8 mouse cellular contexts compared by ENCODE assay signal in the genomic region with DNA sequence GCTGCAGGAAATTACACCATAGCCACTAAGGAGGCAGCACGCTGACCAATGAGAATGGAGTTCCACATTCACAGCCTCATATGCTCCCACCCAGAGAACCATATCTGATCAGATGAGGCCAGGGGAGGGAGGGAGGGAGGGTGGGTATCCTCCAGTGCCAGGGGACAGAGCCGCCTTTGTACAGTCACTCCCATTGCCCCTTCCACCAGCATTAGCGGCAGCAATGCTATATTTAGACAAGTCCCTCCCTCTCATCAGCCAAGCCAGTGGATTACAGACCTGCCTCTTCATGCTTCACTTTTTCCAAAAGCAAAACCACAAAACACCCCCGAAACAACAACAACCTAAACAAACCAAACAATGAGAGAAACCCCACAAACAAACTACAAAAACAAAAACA. TPM values are rescaled to one million over a fixed set of nuclear protein-coding genes. Genes with fewer than 3 reads are reported as not detected.
DNase-seq lines count a peak whose midpoint lies in the region; ATAC-seq and TF ChIP-seq lines count a peak whose summit lies in the region.
"Had no signal": no experiment of that assay in that cellular context is flagged by ENCODE, and none has a peak within 500 bp of the region (broad histone marks: within the 10 kb centered on the region; RNA-seq: fewer than 3 reads in every experiment).

No protein-coding gene starts in this region.

- H3K4me1 ChIP-seq in embryonic facial prominence, embryonic 14.5 days (ENCODE audit: control insufficient read depth, insufficient read depth, low read length), result 0 out of 2 replicates have a peak, but pooled peaks cover 7% of the 10 kb centered on the region
- peaks cover 40% of the 10 kb centered on the region for H3K4me1 ChIP-seq in heart, embryonic 12.5 days (replicated peaks)
- H3K4me1 ChIP-seq in midbrain, embryonic 13.5 days (replicated peaks), result peaks cover 14% of the 10 kb centered on the region; the same call in 1 of the 2 replicates

- no peaks in the 10 kb centered on the region for H3K36me3 ChIP-seq in embryonic facial prominence, embryonic 14.5 days (ENCODE audit: control insufficient read depth, insufficient read depth, low read length)
- no peaks in the 10 kb centered on the region for H3K36me3 ChIP-seq in heart, embryonic 12.5 days
- H3K36me3 ChIP-seq in midbrain, embryonic 13.5 days, result no peaks in the 10 kb centered on the region

- intact Hi-C loops in left cerebral cortex, adult 2 months (cut with DNase I), result no loop called here

- H3K9me3 ChIP-seq in embryonic facial prominence, embryonic 14.5 days (ENCODE audit: control insufficient read depth, low read length), result no peaks in the 10 kb centered on the region
- H3K9me3 ChIP-seq in heart, embryonic 12.5 days (replicated peaks), result no peaks in the 10 kb centered on the region
- no peaks in the 10 kb centered on the region for H3K9me3 ChIP-seq in midbrain, embryonic 13.5 days

- H3K9ac ChIP-seq in embryonic facial prominence, embryonic 14.5 days (ENCODE audit: low read depth, low read length), result no peak overlapping the region
- no peak overlapping the region for H3K9ac ChIP-seq in heart, embryonic 12.5 days
- H3K9ac ChIP-seq in midbrain, embryonic 13.5 days (replicated peaks), result no peak overlapping the region

- no peak for TF ChIP-seq CTCF in left cerebral cortex, adult 2 months (IDR thresholded peaks at IDR 0.05)

- ATAC-seq in embryonic facial prominence, embryonic 14.5 days (ENCODE audit: low read depth), result peak; percentile 92
- ATAC-seq in heart, embryonic 12.5 days (ENCODE audit: insufficient number of reproducible peaks, low FRiP score), result peak; percentile 77
- peak; percentile 66 for ATAC-seq in midbrain, embryonic 13.5 days
- no peak for ATAC-seq in erythroid progenitor cell, adult 5-6 weeks (replicated peaks; ENCODE audit: low FRiP score, poor library complexity, severe bottlenecking)

- DNase-seq in left cerebral cortex, adult 2 months (ENCODE audit: extremely low spot score in 1 of 2, low spot score in 2 of 2), result no peak
- DNase-seq in left cerebral cortex, adult 18-20 months (ENCODE audit: low spot score in 2 of 2), result no peak
- peak; percentile 83 for DNase-seq in embryonic facial prominence, embryonic 14.5 days (ENCODE audit: low spot score)
- DNase-seq in spleen, postnatal 4 days (ENCODE audit: low spot score in 2 of 2), result no peak
- DNase-seq: thymus, postnatal 4 days had no signal

- WGBS in embryonic facial prominence, embryonic 14.5 days, result 47% methylated on average over 4 of the region's 4 CpGs
- WGBS in heart, embryonic 12.5 days, result 32% methylated on average over 4 of the region's 4 CpGs
- 70% methylated on average over 4 of the region's 4 CpGs for WGBS in midbrain, embryonic 13.5 days

- H3K27me3 ChIP-seq in embryonic facial prominence, embryonic 14.5 days (replicated peaks; ENCODE audit: control insufficient read depth, insufficient read depth, low read length), result no peaks in the 10 kb centered on the region
- no peaks in the 10 kb centered on the region for H3K27me3 ChIP-seq in heart, embryonic 12.5 days (replicated peaks)
- no peaks in the 10 kb centered on the region for H3K27me3 ChIP-seq in midbrain, embryonic 13.5 days

- H3K4me2 ChIP-seq in embryonic facial prominence, embryonic 14.5 days (ENCODE audit: low read depth, low read length), result peak overlapping the region; percentile 11; the same call in 1 of the 2 replicates
- H3K4me2 ChIP-seq in heart, embryonic 12.5 days, result peak overlapping the region; percentile 52
- H3K4me2 ChIP-seq in midbrain, embryonic 13.5 days (replicated peaks), result no peak overlapping the region

- peak overlapping the region; percentile 42; the same call in 1 of the 2 replicates for H3K27ac ChIP-seq in left cerebral cortex, adult 2 months
- H3K27ac ChIP-seq in embryonic facial prominence, embryonic 14.5 days (replicated peaks; ENCODE audit: low read depth, low read length), result peak overlapping the region; percentile 53
- peak overlapping the region; percentile 59; the same call in 1 of the 2 replicates for H3K27ac ChIP-seq in heart, embryonic 12.5 days (ENCODE audit: poor library complexity, severe bottlenecking)
- H3K27ac ChIP-seq in midbrain, embryonic 13.5 days, result no peak overlapping the region

- no peak overlapping the region for H3K4me3 ChIP-seq in left cerebral cortex, adult 2 months
- H3K4me3 ChIP-seq in embryonic facial prominence, embryonic 14.5 days (ENCODE audit: low read depth, low read length), result no peak overlapping the region
- no peak overlapping the region for H3K4me3 ChIP-seq in heart, embryonic 12.5 days
- H3K4me3 ChIP-seq in midbrain, embryonic 13.5 days (replicated peaks), result no peak overlapping the region

RNA-seq across cellular contexts. Expression of a gene that starts 30.2 kb away (rescaled TPM):
- total RNA-seq in left cerebral cortex, adult 2 months (2021), result 100 to 1,000 TPM; 130 to 137 TPM
- total RNA-seq in left cerebral cortex, adult 18-20 months (2021), result 100 to 1,000 TPM; 127 to 128 TPM
- polyA plus RNA-seq in embryonic facial prominence, embryonic 14.5 days (2014; fragmentation: Nextera tagmentation; extraction: Ambion mirVana), result 54.6 and 62.0 TPM in 2 replicates
- polyA plus RNA-seq in heart, embryonic 12.5 days (2016; fragmentation: Nextera tagmentation; extraction: Ambion mirVana), result 34.8 and 39.4 TPM in 2 replicates
- 6.4 and 6.8 TPM in 2 replicates for polyA plus RNA-seq in midbrain, embryonic 13.5 days (2015; fragmentation: Nextera tagmentation; extraction: Ambion mirVana)
- total RNA-seq in erythroid progenitor cell, adult 5-6 weeks (2015; ENCODE audit: low replicate concordance), result not detected in 2 replicates
- total RNA-seq in erythroid progenitor cell, adult 5-6 weeks (2017; ENCODE audit: low replicate concordance), result 2.3 TPM in 1 of 2 replicates, not detected in the other

Comparison
In these comparisons a context has a peak if more than half of its experiments do, and no peak if none do; other contexts are left out.
1. RNA of a gene that starts 30.2 kb away (total RNA-seq): 130 to 137 TPM in left cerebral cortex, adult 2 months and 127 to 128 TPM in left cerebral cortex, adult 18-20 months; 2.3 TPM in erythroid progenitor cell, adult 5-6 weeks; every median in the first group is over 10 times any median in the second.